In genomic region chr5:65505786-65506185, GRCm38 (mm10) we compare ENCODE assay signal across 9 mouse cellular contexts. TPM values are rescaled to one million over a fixed set of nuclear protein-coding genes. Genes with fewer than 3 reads are reported as not detected.
A peak's percentile ranks its signal among the peaks of the same experiment; 100 is the strongest.
DNase-seq lines count a peak whose midpoint lies in the region; ATAC-seq lines count a peak whose summit lies in the region.
"Had no signal": no experiment of that assay in that cellular context is flagged by ENCODE, and none has a peak within 500 bp of the region (broad histone marks: within the 10 kb centered on the region; RNA-seq: fewer than 3 reads in every experiment).

No protein-coding gene starts in this region.

- ATAC-seq in heart, embryonic 14.5 days (ENCODE audit: insufficient number of reproducible peaks, insufficient read depth, low FRiP score, low read depth), result no peak
- ATAC-seq in hematopoietic stem cell, adult 5-6 weeks (replicated peaks in 1 of 2; ENCODE audit: insufficient read depth in 1 of 2, low FRiP score in 2 of 2, low TSS enrichment in 1 of 2, low read depth in 1 of 2, poor library complexity in 2 of 2, severe bottlenecking in 2 of 2), result peak; percentile 37 to 75
- ATAC-seq in liver, embryonic 13.5 days (ENCODE audit: low read depth), result no peak
- ATAC-seq in stomach, embryonic 16.5 days (ENCODE audit: insufficient read depth, low FRiP score), result no peak
- no peak for ATAC-seq in frontal cortex, adult (ENCODE audit: low TSS enrichment)

- peak overlapping the region; percentile 54 for H3K4me2 ChIP-seq in heart, embryonic 14.5 days (ENCODE audit: low read length)
- H3K4me2 ChIP-seq in liver, embryonic 13.5 days, result peak overlapping the region; percentile 40
- peak overlapping the region; percentile 44 for H3K4me2 ChIP-seq in stomach, embryonic 16.5 days (ENCODE audit: low read depth, low read length)

- H3K27me3 ChIP-seq in heart, embryonic 14.5 days (ENCODE audit: control insufficient read depth, insufficient read depth, low read length), result no peaks in the 10 kb centered on the region
- no peaks in the 10 kb centered on the region for H3K27me3 ChIP-seq in liver, embryonic 13.5 days
- H3K27me3 ChIP-seq in stomach, embryonic 16.5 days (ENCODE audit: control insufficient read depth, insufficient read depth, low read length), result no peaks in the 10 kb centered on the region

- H3K9ac ChIP-seq in heart, embryonic 14.5 days (ENCODE audit: low read length), result no peak overlapping the region
- no peak overlapping the region for H3K9ac ChIP-seq in liver, embryonic 13.5 days
- no peak overlapping the region for H3K9ac ChIP-seq in stomach, embryonic 16.5 days (ENCODE audit: low read length)

- no peak for DNase-seq in heart, adult 18-20 months
- peak; percentile 57 for DNase-seq in c-Kit-positive CD71-positive TER-119-negative erythroid progenitor cells, embryonic 14.5 days (ENCODE audit: low read depth)
- DNase-seq in liver, embryonic 13.5 days, result peak; percentile 10
- no peak for DNase-seq in right cerebral cortex, adult 18-20 months

- H3K27ac ChIP-seq in heart, embryonic 14.5 days (replicated peaks in 1 of 2; ENCODE audit: control insufficient read depth in 1 of 2, insufficient read depth in 1 of 2, low read depth in 2 of 2, low read length in 2 of 2), result no peak overlapping the region
- H3K27ac ChIP-seq in liver, embryonic 13.5 days, result no peak overlapping the region
- no peak overlapping the region for H3K27ac ChIP-seq in stomach, embryonic 16.5 days (ENCODE audit: low read length)
- H3K27ac ChIP-seq: macrophage had no signal

- no peaks in the 10 kb centered on the region for H3K36me3 ChIP-seq in heart, embryonic 14.5 days (ENCODE audit: control insufficient read depth, insufficient read depth, low read length)
- H3K36me3 ChIP-seq in liver, embryonic 13.5 days, result no peaks in the 10 kb centered on the region
- no peaks in the 10 kb centered on the region for H3K36me3 ChIP-seq in stomach, embryonic 16.5 days (ENCODE audit: control insufficient read depth, insufficient read depth, low read length)

- WGBS in heart, embryonic 14.5 days, result 8% methylated on average over 8 of the region's 8 CpGs
- 10% methylated on average over 8 of the region's 8 CpGs for WGBS in liver, embryonic 13.5 days (ENCODE audit: insufficient replicate concordance)
- 7% methylated on average over 8 of the region's 8 CpGs for WGBS in stomach, embryonic 16.5 days

- H3K9me3 ChIP-seq in heart, embryonic 14.5 days (ENCODE audit: control insufficient read depth, low read length), result no peaks in the 10 kb centered on the region
- no peaks in the 10 kb centered on the region for H3K9me3 ChIP-seq in liver, embryonic 13.5 days (replicated peaks)
- no peaks in the 10 kb centered on the region for H3K9me3 ChIP-seq in stomach, embryonic 16.5 days (replicated peaks; ENCODE audit: control insufficient read depth, low read length)

- H3K4me1 ChIP-seq in heart, embryonic 14.5 days (ENCODE audit: control insufficient read depth in 2 of 2, insufficient read depth in 2 of 2, low read length in 2 of 2), result no peaks in the 10 kb centered on the region
- no peaks in the 10 kb centered on the region for H3K4me1 ChIP-seq in liver, embryonic 13.5 days (replicated peaks)
- 0 out of 2 replicates have a peak, but pooled peaks cover 3% of the 10 kb centered on the region for H3K4me1 ChIP-seq in stomach, embryonic 16.5 days (ENCODE audit: control insufficient read depth, insufficient read depth, low read length)

- no peak overlapping the region; a peak in 1 of 4 replicates for H3K4me3 ChIP-seq in heart, embryonic 14.5 days (ENCODE audit: control insufficient read depth in 1 of 2, insufficient read depth in 1 of 2, low read depth in 1 of 2, low read length in 2 of 2)
- no peak overlapping the region for H3K4me3 ChIP-seq in liver, embryonic 13.5 days (replicated peaks)
- H3K4me3 ChIP-seq in stomach, embryonic 16.5 days (replicated peaks; ENCODE audit: low read length), result peak overlapping the region; percentile 14; the same call in 1 of the 2 replicates

RNA-seq across cellular contexts. Expression of gene Gm43552, which starts 13.2 kb away (rescaled TPM):
- polyA plus RNA-seq in heart, embryonic 14.5 days (2014; fragmentation: Nextera tagmentation; extraction: Ambion mirVana), result not detected in 2 replicates
- total RNA-seq in heart, adult 18-20 months (2021), result 1 to 10 TPM in 1 of 2 experiments, not detected in 1; 4.0 TPM
- total RNA-seq in hematopoietic stem cell, adult 5-6 weeks (2017), result not detected in 2 replicates
- polyA plus RNA-seq in liver, embryonic 13.5 days (2015; fragmentation: Nextera tagmentation; extraction: Ambion mirVana), result 1.0 TPM in 1 of 2 replicates, not detected in the other
- not detected in 2 replicates for polyA plus RNA-seq in stomach, embryonic 16.5 days (2015; fragmentation: Nextera tagmentation; extraction: Ambion mirVana)
- polyA plus RNA-seq: macrophage had no signal

RNA-seq across cellular contexts. Expression of gene Smim14, which starts 31.2 kb away (rescaled TPM):
- polyA plus RNA-seq in heart, embryonic 14.5 days (2014; fragmentation: Nextera tagmentation; extraction: Ambion mirVana), result 133 and 144 TPM in 2 replicates
- 100 to 1,000 TPM in 1 of 2 experiments, 10 to 100 TPM in 1; 94.3 to 101 TPM for total RNA-seq in heart, adult 18-20 months (2021)
- total RNA-seq in hematopoietic stem cell, adult 5-6 weeks (2017), result 104 and 132 TPM in 2 replicates
- 34.9 and 39.6 TPM in 2 replicates for polyA plus RNA-seq in liver, embryonic 13.5 days (2015; fragmentation: Nextera tagmentation; extraction: Ambion mirVana)
- polyA plus RNA-seq in stomach, embryonic 16.5 days (2015; fragmentation: Nextera tagmentation; extraction: Ambion mirVana), result 187 and 192 TPM in 2 replicates

RNA-seq across cellular contexts. Expression of gene Ube2k, which starts 31.2 kb away (rescaled TPM):
- polyA plus RNA-seq in heart, embryonic 14.5 days (2014; fragmentation: Nextera tagmentation; extraction: Ambion mirVana), result 101 and 107 TPM in 2 replicates
- 10 to 100 TPM; 62.9 to 64.2 TPM for total RNA-seq in heart, adult 18-20 months (2021)
- 28.9 and 79.7 TPM in 2 replicates for total RNA-seq in hematopoietic stem cell, adult 5-6 weeks (2017)
- polyA plus RNA-seq in liver, embryonic 13.5 days (2015; fragmentation: Nextera tagmentation; extraction: Ambion mirVana), result 116 and 132 TPM in 2 replicates
- 145 and 155 TPM in 2 replicates for polyA plus RNA-seq in stomach, embryonic 16.5 days (2015; fragmentation: Nextera tagmentation; extraction: Ambion mirVana)

Comparison
In these comparisons a context has a peak if more than half of its experiments do, and no peak if none do; other contexts are left out.
1. ATAC-seq: peak in hematopoietic stem cell, adult 5-6 weeks (2 of 2); none in heart, embryonic 14.5 days (single experiment), liver, embryonic 13.5 days (single experiment), stomach, embryonic 16.5 days (single experiment) and frontal cortex, adult (single experiment).
2. DNase-seq: peak in c-Kit-positive CD71-positive TER-119-negative erythroid progenitor cells, embryonic 14.5 days (single experiment) and liver, embryonic 13.5 days (single experiment); none in heart, adult 18-20 months (0 of 2) and right cerebral cortex, adult 18-20 months (single experiment).
3. Peak in every context shown above with its lines, with median percentiles within 50 percentile points of each other: H3K4me2 ChIP-seq.